Mouse (Mus musculus): ENCODE results near the gene Acad11. TPM values are rescaled to one million over a fixed set of nuclear protein-coding genes. Genes with fewer than 3 reads are reported as not detected.

The Acad11 gene
- polyA plus RNA-seq (2012; rRNA removed) = 47.4 and 64.4 TPM in 2 replicates

DNA sequence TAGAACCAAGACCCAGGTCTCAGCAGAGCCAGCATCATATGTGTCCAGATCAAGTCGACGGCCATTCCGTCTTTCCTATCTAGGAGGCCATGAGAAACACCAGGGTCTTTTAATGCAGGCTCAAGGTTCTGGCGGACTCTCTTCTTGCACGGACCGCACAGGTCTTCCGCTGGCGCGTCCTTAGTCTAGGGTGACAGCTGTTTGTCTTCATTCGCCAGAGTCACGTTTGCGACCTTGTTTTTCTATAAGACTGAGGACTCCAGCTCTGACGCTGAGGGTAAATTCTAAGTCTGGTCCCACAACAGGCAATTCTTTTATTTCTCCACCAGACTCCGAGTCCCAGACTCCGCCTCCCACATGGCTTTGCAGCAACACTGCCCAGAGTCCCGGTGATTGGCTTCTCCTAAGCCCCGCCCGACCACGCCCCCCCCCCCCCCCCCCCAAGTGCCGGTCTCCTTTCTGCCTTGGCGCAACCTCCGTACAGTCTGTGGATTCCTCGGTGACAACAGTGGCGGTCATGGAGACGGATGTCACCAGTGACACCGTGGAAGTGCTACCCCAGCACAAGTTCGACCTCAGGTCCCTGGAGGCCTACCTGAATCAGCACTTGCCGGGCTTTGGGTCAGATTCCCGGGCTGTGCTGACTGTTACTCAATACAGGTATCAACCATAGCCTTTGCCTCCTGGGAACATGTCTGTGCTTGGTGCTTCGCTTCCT is at the start of gene Acad11:
Gene Acad11, plus strand, starts transcription at position 134 of the 718 bp plus-strand sequence.
- DNase-seq (ENCODE audit: low read depth) = no peak

- no peak for DNase-seq (ENCODE audit: low read depth)
Observed at GRCm38 (mm10) chr9:104014526-104014925, 48.7 kb upstream of the Acad11 start.

GRCm38 (mm10) chr9:104021026-104021425 is 42.2 kb upstream of the Acad11 start:
- DNase-seq (ENCODE audit: low read depth) = no peak

GRCm38 (mm10) chr9:104027186-104027585 is 36.0 kb upstream of the Acad11 start:
- no peak for DNase-seq (ENCODE audit: low read depth)

- DNase-seq (ENCODE audit: low read depth) = no peak
Observed at GRCm38 (mm10) chr9:104029861-104030260, 33.3 kb upstream of the Acad11 start.

- no peak for DNase-seq (ENCODE audit: low read depth)
Observed at GRCm38 (mm10) chr9:104034231-104034630, 28.9 kb upstream of the Acad11 start.

GRCm38 (mm10) chr9:104034718-104035117 is 28.5 kb upstream of the Acad11 start:
- DNase-seq (ENCODE audit: low read depth) = no peak

DNA sequence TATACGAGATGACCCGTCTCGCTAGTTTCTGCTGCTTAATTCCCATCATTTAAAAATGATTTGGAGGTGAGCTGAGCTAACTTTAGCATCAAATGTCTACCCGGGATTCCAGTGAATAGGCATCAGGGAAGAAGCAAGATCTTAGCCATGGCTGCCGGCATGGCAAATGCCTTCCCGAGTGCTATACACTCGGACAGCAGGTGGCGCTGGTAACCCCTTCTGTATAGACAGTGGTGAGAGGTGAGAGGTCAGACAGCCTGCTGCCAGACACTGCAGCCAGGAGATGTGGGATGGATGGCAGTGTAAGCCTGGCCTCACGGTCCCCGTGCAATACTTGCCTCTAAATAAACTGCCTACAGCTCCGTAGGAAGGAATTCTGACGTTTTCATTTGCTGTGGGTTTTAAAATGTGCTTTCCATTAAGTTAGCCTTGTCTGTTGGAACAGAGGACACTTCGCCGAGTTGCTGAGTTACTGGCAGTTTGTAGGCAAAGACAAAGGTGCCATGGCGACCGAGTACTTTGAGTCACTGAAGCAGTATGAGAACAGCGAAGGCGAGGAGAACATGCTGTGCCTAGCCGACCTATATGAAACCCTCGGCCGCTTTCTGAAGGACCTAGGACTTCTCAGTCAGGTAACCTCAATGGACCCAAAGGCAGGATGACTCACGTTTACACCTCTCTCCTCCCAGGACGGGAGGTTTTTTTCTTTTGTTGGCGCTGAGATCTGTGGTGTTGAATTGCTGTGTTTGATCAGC is 27.7 kb upstream of the Acad11 start:
- DNase-seq (ENCODE audit: low read depth) = no peak

DNA sequence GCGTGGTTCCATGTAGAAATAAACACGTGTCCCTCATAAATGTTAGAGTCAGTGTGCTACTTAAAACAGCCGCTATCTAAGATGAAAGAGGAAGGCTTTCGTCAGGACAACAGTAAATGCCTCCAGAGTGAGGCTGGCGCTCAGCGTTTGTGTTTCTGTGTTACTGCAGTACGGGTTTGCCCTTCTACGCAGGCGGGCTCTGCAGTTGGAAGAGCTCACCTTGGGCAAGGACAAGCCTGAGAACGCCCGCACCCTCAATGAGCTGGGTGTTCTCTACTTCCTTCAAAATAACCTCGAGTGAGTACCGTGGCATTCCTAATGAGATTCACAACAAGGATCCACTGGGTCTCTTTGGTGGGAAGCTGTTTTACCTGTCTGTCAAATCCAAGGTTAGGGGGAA is 24.9 kb upstream of the Acad11 start:
- DNase-seq (ENCODE audit: low read depth) = no peak

DNA sequence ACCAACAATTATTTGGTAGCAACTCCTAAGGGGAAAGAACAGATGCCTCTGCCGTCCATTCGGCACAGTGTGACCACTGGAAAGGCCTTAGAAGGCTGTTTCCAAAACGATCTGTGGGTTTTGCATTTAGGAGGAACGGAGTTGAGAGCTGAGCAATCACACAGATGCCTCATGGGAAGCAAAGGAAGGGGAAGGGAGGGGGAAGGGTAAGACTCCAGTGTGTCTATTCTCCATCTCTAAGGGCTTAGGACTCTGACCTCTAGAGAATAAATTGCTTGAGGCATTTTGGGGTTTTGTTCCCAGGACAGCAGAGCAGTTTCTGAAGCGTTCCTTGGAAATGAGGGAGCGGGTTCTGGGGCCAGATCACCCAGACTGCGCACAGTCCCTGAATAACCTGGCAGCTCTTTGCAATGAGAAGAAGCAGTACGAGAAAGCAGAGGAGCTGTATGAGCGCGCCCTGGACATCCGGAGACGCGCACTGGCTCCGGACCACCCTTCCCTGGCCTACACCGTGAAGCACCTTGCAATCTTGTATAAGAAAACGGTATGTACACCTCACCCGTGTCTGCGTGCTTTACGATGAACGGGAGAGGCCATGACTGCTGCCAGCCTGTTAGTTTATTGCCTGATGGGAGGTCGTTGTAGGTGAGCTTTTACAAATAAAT is 24.0 kb upstream of the Acad11 start:
- no peak for DNase-seq (ENCODE audit: low read depth)

DNA sequence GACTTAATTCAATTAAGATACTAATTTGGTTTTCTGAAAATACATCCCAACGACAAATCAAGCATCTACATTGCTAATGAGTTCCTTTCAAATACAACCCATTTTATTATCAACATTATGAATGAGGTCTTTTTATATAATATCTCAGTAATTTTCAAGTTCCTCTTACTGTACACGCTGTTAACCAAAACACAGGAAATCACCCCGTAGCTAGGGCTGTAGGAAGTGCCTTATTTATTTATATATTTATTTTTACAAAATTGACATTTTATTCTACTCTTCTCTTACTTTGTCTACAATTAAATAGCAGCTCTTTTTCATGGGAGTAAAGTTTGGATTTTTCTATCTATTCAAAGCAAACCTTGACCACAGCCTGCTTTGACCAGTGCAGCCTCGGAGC is 23.4 kb upstream of the Acad11 start:
- DNase-seq (ENCODE audit: low read depth) = no peak

DNA sequence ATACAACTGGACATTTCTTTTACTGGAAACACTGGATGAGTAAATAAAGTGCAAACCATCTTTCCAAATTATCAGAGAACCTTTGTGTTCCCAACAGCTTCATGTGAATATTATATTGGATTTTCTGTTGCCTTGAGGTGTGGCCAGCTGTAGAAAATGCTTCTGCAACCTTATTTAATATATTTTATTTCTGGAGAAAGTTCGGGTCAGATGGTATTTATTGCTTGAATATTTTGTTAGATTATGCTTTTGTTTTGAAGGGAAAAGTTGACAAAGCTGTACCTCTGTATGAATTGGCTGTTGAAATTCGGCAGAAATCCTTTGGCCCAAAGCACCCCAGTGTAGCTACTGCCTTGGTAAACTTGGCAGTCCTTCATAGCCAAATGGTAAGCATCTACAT is 22.8 kb upstream of the Acad11 start, which contains the start of gene Gm28305:
Gene Gm28305, plus strand, starts transcription at position 301 of the 400 bp plus-strand sequence.
- no peak for DNase-seq (ENCODE audit: low read depth)

DNA sequence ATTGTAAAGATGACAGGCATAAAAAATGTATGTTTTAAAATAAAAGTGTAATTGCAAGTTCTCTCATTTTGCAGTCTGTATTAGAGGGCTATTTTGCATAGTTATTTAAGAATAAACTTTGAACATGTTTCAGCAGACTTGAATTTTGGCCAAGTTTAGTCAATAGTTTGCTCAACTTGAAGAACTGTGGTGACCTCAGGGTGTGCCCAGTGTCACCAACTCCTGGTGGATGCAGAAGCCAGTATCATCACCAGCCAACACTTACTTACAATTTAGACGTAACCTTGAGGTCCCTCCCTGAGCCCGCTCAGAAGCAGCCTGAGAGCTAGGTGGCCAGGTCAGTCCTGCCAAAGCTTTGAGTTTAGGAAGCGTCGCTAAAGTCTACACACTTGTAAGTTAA is 19.5 kb upstream of the Acad11 start:
- DNase-seq (ENCODE audit: low read depth) = no peak

DNA sequence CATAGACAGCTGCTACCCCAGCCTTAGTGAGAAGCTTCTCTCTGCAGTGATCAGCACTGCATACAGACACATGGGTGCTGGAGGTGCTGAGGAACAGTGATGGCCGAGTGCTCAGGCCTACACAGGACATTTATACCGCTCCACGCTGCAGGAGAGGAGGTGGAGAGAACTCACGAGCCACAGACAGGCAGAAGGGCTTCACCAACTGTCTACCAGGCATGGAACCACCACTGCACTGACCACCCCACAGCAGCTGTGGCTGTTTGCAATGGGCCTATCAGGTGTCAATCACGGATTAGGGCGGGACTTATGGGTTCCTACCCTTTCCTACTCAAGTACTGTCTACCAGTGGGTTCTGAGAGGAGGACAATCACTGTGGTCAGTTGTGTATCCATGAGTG is 12.1 kb upstream of the Acad11 start:
- no peak for DNase-seq (ENCODE audit: low read depth)

DNA sequence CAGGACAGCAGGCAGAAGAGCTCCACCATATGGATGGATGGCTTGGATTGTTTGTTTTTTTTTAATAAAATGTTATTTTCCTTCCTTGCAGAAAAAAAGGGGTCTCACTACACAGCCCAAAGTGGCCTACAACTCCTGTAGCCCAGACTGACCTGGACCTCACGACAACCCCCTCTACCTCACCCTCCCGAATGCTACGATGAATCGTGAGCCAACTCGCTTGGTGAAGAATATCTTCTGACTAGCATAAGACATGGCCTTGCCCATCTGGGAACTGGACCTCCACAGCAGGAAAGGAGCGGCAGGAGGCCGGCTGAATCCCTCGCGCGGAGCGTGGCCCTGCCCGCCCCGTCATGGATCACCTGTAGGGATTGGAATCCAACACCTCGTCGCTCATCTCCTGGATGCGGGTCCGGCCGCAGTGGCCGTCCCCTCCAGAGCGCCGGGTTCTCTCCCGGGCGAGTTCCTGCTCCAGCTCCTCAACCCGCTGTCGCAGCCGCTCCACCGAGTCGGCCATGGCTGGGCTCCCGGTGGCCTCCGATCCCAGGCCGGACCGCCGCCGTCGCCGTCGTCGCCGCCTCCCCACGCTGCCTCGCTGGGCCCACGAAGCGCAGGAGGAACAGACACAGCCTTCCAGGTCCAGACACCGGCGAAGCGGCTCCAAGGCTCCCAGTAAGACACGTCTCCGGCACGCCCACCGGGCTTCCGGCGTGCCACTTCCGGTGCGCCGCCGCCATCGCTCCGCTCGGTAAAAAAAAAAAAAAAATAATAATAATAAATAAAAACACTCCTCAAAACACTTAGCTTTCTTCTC is 540 bp upstream of the Acad11 start, which contains the start of gene Uba5:
Gene Uba5, minus strand, starts transcription at position 705 of the 814 bp plus-strand sequence.
- no peak for DNase-seq (ENCODE audit: low read depth)

DNA sequence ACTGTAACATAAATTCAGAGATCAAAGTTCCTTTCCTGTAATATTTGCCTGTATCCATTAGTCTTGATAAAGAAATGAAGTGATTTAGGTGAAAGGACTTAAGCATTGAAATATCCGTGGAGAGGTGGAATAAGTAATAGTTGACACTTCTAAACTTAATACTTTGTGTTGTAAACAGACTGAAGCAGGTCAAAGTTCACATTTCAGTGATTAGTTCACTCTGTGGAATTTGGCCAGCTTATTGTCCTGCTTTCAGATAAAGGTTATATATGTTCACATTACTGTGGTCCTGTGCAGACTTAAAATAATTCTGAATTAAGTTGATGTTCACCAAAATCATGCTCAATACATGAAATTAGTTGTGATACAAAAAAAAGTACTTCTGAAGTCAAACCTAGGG is 1.4 kb downstream of the Acad11 start:
- DNase-seq (ENCODE audit: low read depth) = no peak

- no peak for DNase-seq (ENCODE audit: low read depth)
Observed at GRCm38 (mm10) chr9:104070241-104070640, 7.1 kb downstream of the Acad11 start.

DNA sequence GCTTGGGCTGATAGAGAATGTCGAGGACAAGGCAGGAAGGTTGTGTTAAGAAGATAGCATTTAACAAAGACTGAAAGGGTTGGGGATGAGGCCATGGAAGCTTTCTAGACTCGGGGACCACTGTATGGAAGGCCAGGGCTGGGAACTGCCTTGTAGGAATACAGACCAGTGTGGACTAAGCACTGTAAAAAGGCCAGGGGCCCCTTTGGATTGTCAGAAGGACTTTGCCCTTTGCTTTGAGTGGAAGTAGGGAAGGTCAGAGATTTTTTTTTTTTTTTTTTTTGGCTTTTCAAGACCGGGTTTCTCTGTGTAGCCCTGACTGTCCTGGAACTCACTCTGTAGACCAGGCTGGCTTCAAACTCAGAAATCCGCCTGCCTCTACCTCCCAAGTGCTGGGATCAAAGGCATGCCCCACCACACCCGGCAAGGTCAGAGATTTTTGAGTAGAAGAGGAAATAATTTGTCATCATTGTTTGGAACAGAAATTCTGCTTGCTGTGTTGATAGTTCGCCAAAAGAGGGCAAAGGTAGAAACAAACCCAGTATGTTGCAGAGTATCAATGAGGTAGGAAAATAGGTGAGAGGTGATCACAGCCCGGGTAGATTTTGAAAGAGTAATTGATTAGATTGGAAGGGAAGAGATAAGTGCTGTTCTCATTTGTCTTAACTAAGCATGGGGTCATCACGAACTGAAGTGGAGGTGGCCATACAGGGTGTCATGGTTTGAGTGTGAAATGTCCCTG is 7.9 kb downstream of the Acad11 start:
- DNase-seq (ENCODE audit: low read depth) = no peak

DNA sequence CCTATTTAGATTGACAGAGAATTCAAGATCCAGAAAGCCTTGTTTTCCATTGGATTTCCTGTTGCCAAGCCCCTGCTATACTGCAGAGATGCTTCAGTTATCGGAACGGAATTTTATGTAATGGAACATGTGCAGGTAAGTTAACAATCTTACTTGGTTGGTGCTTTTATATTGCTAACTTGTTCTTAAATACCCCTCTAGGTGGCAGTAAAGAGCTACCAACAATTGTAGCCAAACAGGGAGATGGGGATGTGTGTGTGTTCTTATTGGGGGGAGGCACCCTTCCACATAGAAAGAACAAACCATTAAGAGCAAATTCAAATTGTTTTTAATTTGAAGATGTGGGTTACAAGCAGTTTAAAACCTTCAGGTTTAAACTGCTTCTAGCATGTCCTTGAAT is 12.6 kb downstream of the Acad11 start:
- no peak for DNase-seq (ENCODE audit: low read depth)

GRCm38 (mm10) chr9:104078780-104079179 is 15.6 kb downstream of the Acad11 start:
- DNase-seq (ENCODE audit: low read depth) = no peak

DNA sequence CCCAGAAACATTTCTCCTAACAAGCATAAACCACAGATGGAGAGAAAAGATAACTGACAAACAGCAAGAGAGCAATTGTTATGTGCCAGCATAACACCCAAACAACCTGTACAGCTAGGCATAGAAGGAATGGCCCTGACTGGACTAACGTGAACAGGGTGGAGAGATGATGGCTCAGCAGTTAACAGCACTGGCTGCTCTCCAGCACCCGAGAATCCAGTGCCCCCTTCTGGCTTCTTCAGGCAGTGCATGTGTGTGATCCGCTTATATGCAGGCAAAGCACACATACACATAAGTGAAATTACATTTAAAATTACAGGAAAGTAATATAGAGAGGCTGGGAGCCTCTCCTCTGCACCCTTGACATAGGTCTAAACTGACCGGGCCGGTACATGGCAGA is 16.2 kb downstream of the Acad11 start:
- DNase-seq (ENCODE audit: low read depth) = no peak

All from gonadal fat pad, adult 2 months (tissue).